Mouse (Mus musculus): ENCODE measurements around the gene Cenpm.

DNA sequence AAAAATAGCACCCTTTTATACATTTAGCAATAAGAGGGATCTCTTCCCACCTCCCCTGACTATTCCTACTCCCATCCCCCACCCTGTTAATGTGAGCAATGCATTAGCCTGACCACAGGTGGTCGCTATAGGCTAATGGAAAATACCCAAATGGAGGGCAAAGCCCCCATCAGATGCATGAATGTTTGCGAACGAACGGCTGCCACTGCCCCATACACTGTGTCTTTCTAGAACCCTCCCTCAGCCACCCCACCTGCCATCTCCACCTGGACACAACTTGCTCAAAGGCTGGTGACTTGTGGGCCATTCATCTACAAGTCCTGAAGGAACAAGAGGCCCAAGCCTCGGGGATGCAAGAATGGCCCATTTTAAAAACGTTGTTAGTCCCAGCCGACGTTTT lies 49.5 kb upstream of the Cenpm start:
- no peak for TF ChIP-seq POLR2A (IDR thresholded peaks at IDR 0.05; ENCODE audit: insufficient read depth, low read depth, low read length)
- no peak for TF ChIP-seq CTCF (IDR thresholded peaks at IDR 0.05; ENCODE audit: insufficient read depth, low read depth, low read length)

All from olfactory bulb, adult 2 months (tissue).